Mouse (Mus musculus): Measurements from ENCODE around the gene Ntrk2.

Ntrk2 gene

GRCm38 (mm10) chr13:58806397-58806892 is at the start of gene Ntrk2:
TSS of gene Ntrk2 (plus strand) at chr13:58806569.
- peak in 1 of 2 experiments; percentile 7 for DNase-seq (ENCODE audit: low spot score in 2 of 2)

DNA sequence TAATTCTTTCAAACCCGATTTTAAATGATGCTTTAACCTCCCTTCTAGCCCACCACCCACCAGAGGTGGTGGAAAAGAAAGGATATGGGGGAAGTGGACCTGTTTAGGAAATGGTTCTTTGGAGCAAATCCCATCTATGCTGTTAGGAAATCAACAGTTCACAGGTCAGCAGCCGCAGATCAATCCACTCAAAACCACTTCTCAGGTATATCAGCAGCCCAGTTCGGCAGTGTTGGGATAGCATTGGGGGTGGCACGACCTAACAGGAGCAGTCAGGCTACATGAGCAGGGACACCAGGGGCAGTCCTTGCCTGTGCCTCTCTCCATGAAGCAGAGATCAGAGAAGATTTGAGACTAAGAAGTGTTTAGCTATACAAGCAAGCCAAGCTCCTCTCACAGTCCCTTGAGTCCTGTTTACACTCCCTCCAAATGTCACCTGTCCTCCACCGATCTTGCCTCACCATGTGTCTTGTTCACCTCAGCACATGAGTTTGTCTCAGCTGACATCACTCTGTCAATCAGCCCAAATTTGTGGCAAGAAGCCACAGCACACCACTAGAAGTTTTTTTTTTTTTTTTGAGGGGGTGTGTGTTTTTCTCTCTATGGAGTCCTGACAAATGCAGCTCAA is 45.3 kb upstream of the Ntrk2 start:
- no peak for DNase-seq (ENCODE audit: low spot score in 2 of 2)

DNA sequence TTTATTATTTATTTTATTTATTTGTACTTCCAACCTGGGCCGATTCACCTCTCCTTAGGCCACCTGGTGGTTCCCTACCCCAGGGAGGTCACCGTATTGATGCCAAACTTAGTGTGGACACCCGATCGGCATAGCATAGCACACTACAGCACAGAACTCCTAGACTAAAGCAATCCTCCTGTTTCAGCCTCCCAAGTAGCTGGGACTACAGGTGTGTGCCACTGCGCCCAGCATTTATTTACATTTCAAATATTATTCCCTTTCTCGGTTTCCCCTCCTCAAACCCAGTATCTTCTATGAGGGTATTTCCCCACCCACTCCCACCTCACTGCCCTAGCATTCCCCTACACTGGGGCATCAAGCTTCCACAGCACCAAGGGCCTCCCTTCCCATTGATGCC is 38.1 kb upstream of the Ntrk2 start:
- DNase-seq (ENCODE audit: low spot score in 2 of 2), result no peak

GRCm38 (mm10) chr13:58769438-58769837 is 36.9 kb upstream of the Ntrk2 start:
- no peak for DNase-seq (ENCODE audit: low spot score in 2 of 2)

- DNase-seq (ENCODE audit: low spot score in 2 of 2), result no peak
These were observed 27.1 kb upstream of the Ntrk2 start for GRCm38 (mm10) chr13:58779261-58779660.

GRCm38 (mm10) chr13:58786476-58786875 is 19.9 kb upstream of the Ntrk2 start:
- no peak for DNase-seq (ENCODE audit: low spot score in 2 of 2)

DNA sequence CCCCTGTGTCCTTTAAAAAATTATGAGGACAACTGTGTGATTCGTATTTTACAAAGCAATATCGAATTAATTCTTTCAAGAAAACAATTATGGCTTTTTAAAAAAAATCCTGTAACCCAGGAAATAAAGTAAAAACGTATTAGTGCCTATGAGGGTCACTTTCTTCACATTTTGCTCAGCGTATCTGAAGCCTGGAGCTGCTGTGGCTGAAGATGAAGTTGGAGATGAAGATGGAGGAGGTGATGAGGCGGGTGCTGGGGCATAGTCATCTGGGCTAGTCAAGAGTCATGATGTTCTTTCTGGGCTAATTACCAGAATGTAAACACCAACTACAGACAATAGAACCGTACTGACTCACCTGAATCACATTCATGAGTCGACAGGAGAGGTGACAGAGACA is 15.6 kb upstream of the Ntrk2 start:
- DNase-seq (ENCODE audit: low spot score in 2 of 2), result no peak

- no peak for DNase-seq (ENCODE audit: low spot score in 2 of 2)
These were observed 9.0 kb upstream of the Ntrk2 start for GRCm38 (mm10) chr13:58797386-58797785.

- no peak for DNase-seq (ENCODE audit: low spot score in 2 of 2)
These were observed 5.1 kb upstream of the Ntrk2 start for GRCm38 (mm10) chr13:58801291-58801690.

DNA sequence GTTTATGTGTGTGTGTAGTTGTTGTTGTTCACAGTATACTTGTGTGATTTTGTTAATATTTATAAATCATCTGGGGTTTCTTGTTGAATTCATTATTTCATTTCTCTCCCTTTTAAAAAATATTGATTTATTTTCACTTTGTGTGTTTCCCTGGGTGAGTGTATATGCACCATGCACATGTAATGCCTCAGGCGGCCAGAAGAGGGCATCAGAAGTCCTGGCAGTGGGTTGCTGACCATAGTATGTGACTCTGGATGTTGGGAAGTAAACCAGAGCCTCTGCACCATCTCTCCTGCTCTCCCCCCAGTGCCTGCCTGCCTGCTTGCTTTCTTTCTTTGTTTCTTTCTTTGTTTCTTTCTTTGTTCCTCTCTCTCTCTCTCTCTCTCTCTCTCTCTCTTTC is 2.5 kb upstream of the Ntrk2 start:
- DNase-seq (ENCODE audit: low spot score in 2 of 2), result no peak

DNA sequence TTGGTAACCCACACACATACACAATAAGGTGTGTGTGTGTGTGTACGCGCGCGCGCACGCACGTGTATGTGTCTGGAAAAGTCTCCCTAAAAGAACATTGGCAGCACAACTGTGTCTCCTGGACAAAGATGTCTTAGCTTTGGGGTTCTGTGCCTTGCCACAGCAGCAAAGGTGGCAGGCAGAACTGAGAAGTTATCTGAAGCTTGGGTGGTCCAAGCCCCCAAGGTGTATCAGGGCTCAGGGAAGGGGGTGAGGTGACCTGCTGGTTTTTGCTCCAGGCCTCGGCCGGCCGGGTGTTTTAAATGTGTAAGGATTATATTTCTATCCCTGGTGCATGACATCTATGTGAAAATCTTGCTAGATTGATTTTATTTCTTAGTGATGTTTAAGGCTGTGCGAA is 536 bp upstream of the Ntrk2 start:
- DNase-seq (ENCODE audit: low spot score in 2 of 2), result no peak

DNA sequence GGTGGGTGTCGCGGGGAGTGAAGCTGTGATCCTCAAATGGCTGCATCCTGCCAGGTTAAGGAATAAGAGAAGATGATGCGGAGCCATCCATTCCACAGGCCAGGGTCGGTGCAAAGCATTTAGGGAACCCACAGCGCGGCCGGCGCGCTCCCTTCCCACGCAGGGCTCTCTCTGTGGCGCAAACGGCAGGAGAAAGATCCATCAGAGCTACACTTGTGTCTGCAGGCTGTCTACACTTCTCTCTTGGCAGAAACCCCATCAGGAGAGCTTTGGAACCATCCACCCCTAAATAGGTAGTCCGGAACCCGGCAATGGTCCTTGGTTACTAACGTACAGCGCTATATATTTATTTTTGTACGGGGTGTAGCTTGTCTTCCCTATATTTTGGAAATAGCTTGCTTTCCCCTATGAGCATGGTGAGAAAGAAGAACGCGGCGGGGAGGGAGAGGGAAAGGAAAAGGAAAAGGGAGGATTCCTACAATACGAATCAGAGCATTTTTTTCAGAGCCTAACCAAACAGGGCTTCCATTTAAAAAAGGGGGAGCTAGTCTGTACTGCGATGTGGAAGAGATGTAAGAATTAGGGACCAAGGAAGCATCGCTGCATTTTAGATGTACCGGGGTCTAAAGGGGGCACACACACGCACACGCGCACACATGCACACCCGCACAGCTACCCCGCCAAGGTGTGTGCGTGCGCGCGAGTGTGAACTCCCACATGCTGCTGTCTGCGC is 693 bp downstream of the Ntrk2 start:
- no peak for DNase-seq (ENCODE audit: low spot score in 2 of 2)

- DNase-seq (ENCODE audit: low spot score in 2 of 2), result no peak
These were observed 1.4 kb downstream of the Ntrk2 start for GRCm38 (mm10) chr13:58807629-58808363.

- DNase-seq (ENCODE audit: low spot score in 2 of 2), result no peak
These were observed 2.0 kb downstream of the Ntrk2 start for GRCm38 (mm10) chr13:58808381-58808821.

- DNase-seq (ENCODE audit: low spot score in 2 of 2), result no peak
These were observed 3.6 kb downstream of the Ntrk2 start for GRCm38 (mm10) chr13:58809930-58810329.

DNA sequence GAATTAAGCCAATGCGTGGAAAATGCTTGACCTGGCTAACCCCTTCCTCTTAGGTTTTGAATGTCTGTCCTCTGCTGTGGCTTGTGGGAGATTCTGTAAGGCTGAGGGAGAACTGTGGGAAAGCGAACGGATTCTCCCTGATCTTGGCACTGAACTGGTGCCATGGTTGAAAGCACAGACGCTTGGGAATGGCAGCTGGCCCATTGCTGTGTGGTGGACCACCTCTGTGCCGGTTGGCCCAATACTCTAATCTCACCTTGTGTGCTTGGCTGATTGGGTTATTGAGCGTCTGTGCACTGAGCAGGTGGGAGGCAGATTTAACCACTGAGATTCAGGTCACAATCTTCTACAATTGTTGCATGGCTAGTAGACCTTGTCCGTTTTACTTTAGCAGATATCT is 18.4 kb downstream of the Ntrk2 start:
- no peak for DNase-seq (ENCODE audit: low spot score in 2 of 2)

- DNase-seq (ENCODE audit: low spot score in 2 of 2), result no peak
These were observed 20.2 kb downstream of the Ntrk2 start for GRCm38 (mm10) chr13:58826356-58827197.

DNA sequence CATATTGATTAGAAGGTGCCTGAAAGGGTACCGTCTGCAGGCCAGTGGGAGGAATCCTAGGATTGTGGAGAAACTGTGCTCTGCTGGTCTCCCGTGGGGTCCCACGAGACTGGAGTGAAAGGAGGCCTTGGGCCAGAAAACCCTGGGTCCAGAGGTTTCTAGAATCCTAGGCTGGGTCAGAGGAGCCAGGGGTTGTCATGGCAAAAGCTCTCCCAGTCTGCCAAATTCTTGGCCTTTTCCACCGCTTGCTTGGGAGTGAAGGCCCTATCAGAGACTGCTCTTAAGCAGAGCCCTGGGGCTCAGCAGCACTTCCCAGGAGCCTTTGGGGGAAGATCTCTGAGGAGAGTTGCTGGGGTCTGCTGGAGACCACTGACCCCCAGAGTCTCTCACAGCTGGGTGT is 25.6 kb downstream of the Ntrk2 start:
- DNase-seq (ENCODE audit: low spot score in 2 of 2), result no peak

GRCm38 (mm10) chr13:58834726-58835125 is 28.4 kb downstream of the Ntrk2 start:
- DNase-seq (ENCODE audit: low spot score in 2 of 2), result no peak

GRCm38 (mm10) chr13:58836891-58837290 is 30.5 kb downstream of the Ntrk2 start:
- no peak for DNase-seq (ENCODE audit: low spot score in 2 of 2)

DNA sequence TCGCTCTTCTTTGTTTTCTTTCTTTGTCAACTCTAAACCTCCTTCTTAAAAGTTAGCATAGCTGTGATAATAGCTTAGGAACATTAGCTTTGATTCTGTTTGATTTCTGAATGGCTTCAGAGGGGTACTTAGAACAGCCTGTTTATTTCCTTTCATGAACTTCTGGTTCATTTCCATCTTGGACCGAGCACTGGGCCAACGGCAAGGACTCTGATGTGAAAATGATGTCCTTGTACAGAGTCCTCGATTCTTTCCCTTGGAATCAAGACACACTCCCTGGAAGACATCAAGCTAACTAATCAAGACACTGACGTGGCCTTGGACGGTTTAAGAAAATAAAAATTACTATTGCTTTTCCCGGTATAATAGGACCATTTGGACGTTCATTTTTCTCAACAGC is 31.7 kb downstream of the Ntrk2 start:
- no peak for DNase-seq (ENCODE audit: low spot score in 2 of 2)

Measured in spleen, postnatal 14 days (tissue).